Mouse (Mus musculus): ENCODE data around the gene Mt3. TPM values are rescaled to one million over a fixed set of nuclear protein-coding genes. Genes with fewer than 3 reads are reported as not detected.
"Not testable (repeated sequence)": the region's sequence is repeated elsewhere in the genome, so short reads cannot be mapped to it uniquely, and the experiment has no call there.

Gene Mt3
- polyA plus RNA-seq, 1 experiment from 2014 or later, result 3.8 TPM

DNA sequence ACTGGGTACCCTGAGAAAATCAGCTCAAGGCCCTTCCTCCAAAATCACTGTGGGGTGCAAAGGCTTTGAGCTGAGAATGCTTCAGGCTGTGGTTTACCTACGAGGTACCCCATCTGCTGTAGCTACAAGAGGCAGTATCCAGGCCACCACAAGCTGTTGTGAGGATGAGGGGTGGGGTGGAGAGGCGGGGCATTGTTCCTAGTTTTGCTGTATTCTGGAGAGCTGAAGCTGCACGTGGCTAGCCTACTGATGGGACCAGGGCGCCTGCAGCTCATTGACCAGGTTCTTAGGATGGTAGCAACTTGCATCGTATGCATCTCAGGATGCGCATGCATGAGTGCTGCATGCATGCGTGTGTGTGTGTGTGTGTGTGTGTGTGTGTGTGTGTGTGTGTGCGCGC is 30.8 kb upstream of the Mt3 start:
- Histone ChIP-seq H3K27ac (ENCODE audit: low read length) (no peak overlapping the region), H3K4me3 (replicated peaks; ENCODE audit: low read length) (no peak overlapping the region), H3K4me1 (ENCODE audit: control insufficient read depth, insufficient read depth, low read length) (no peaks in the 10 kb centered on the region), H3K4me2 (ENCODE audit: low read depth, low read length) (no peak overlapping the region), H3K9ac (ENCODE audit: low read length) (no peak overlapping the region), H3K9me3 (replicated peaks; ENCODE audit: control insufficient read depth, low read length) (no peaks in the 10 kb centered on the region), H3K27me3 (ENCODE audit: control insufficient read depth, insufficient read depth, low read length) (no peaks in the 10 kb centered on the region), H3K36me3 (ENCODE audit: control insufficient read depth, insufficient read depth, low read length) (no peaks in the 10 kb centered on the region)
- WGBS, result 82% methylated on average over 9 of the region's 9 CpGs
- ATAC-seq (ENCODE audit: insufficient read depth, low FRiP score), result no peak

DNA sequence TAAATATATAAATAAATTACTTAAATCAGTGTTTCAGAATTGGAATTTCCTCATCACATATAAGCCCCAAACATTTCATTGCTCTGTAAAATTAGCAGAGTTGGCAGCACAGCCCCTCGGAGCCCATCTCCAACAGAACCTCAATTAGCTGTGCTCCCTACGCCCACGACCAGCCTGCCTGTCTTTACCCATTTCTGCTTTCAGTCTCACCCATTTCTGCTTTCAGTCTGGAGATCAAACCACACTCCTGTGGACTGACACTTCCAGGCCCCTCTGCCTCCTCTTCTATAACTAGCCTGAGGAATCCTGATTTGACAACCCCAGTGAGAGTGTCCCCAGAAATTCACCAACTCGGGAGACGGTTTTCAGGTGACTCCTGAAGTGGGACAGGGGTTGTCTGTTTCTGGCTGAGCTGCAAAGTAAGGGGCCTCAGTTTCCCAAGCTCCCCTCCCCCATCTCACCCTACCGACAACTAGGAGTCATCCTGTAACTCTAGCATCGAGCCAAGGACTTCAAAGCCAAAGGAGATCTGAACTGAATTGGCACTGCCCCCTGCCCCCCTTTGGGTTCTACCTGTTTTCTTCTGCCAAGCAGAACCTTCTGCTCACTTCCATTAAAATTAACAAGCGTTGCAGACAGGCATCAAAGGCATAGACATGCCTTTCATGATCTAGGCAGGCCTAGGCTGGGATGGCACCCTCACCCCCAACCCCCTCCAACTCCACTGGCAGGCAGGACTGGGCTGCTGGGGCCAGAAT is 29.5 kb upstream of the Mt3 start:
- Histone ChIP-seq H3K4me2 (ENCODE audit: low read depth, low read length) (no peak overlapping the region), H3K27me3 (ENCODE audit: control insufficient read depth, insufficient read depth, low read length) (no peaks in the 10 kb centered on the region), H3K4me3 (replicated peaks; ENCODE audit: low read length) (no peak overlapping the region), H3K9ac (ENCODE audit: low read length) (no peak overlapping the region), H3K27ac (ENCODE audit: low read length) (no peak overlapping the region), H3K9me3 (replicated peaks; ENCODE audit: control insufficient read depth, low read length) (no peaks in the 10 kb centered on the region), H3K36me3 (ENCODE audit: control insufficient read depth, insufficient read depth, low read length) (no peaks in the 10 kb centered on the region), H3K4me1 (ENCODE audit: control insufficient read depth, insufficient read depth, low read length) (no peaks in the 10 kb centered on the region)
- ATAC-seq (ENCODE audit: insufficient read depth, low FRiP score), result no peak
- 49% methylated on average over 8 of the region's 8 CpGs for WGBS

DNA sequence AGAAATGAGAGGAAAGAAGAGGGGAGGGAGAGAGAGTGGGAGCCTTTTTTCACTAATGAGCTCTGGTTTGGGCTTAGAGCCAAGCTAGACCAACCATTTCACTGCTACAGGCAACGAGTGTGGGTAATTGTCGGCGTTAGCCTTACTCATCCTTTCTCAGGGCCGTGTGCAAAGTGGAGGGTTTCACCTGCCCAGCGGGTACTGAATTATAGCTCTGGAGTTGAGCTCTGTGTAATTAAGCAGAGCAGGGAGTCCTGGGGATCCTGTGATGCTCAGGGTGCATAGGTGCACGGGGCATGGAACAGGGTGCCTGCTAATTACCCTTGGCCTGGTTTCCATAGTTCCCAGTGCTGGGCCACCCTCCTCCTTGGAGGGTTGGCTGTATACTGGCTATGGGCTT is 24.7 kb upstream of the Mt3 start:
- WGBS, result 72% methylated on average over 6 of the region's 6 CpGs
- H3K27ac ChIP-seq (ENCODE audit: low read length), result no peak overlapping the region
- H3K4me1 ChIP-seq (ENCODE audit: control insufficient read depth, insufficient read depth, low read length), result no peaks in the 10 kb centered on the region
- no peaks in the 10 kb centered on the region for H3K27me3 ChIP-seq (ENCODE audit: control insufficient read depth, insufficient read depth, low read length)
- no peak overlapping the region for H3K9ac ChIP-seq (ENCODE audit: low read length)
- H3K36me3 ChIP-seq (ENCODE audit: control insufficient read depth, insufficient read depth, low read length), result no peaks in the 10 kb centered on the region
- no peak overlapping the region for H3K4me2 ChIP-seq (ENCODE audit: low read depth, low read length)
- H3K9me3 ChIP-seq (replicated peaks; ENCODE audit: control insufficient read depth, low read length), result no peaks in the 10 kb centered on the region
- ATAC-seq (ENCODE audit: insufficient read depth, low FRiP score), result no peak
- H3K4me3 ChIP-seq (replicated peaks; ENCODE audit: low read length), result no peak overlapping the region

DNA sequence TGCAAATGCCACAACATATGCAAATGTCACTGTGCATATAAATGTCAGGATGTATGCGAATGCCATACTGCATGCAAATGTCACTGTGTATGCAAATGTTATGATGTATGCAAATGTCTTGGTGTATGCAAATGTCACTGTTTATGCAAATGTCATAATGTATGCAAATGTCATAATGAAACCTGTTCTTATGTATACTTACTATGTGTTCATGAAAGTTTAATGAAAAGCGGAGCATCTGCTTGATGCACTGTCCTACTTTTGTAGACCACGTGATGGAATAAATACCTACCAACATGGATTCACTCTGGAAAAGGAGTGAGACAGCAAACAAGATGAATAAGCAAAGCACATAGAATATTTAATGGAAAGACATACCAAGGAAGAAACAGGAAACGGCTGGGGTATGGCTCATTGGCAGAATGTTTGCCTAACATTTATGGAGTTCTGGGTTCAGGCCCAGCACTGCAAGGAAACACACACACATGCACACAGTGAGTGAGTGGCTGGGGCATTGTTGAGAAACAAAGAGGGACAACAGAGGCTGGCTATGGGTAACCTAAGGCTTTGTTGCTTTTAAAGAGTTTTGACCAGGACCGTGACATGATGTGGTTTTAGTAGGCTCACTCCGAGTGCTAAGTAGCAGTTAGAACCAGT is 23.1 kb upstream of the Mt3 start:
- H3K9ac ChIP-seq (ENCODE audit: low read length), result no peak overlapping the region
- H3K36me3 ChIP-seq (ENCODE audit: control insufficient read depth, insufficient read depth, low read length), result no peaks in the 10 kb centered on the region
- no peaks in the 10 kb centered on the region for H3K27me3 ChIP-seq (ENCODE audit: control insufficient read depth, insufficient read depth, low read length)
- no peak for ATAC-seq (ENCODE audit: insufficient read depth, low FRiP score)
- H3K4me2 ChIP-seq (ENCODE audit: low read depth, low read length), result no peak overlapping the region
- WGBS, result 87% methylated on average over 6 of the region's 6 CpGs
- no peaks in the 10 kb centered on the region for H3K4me1 ChIP-seq (ENCODE audit: control insufficient read depth, insufficient read depth, low read length)
- H3K4me3 ChIP-seq (replicated peaks; ENCODE audit: low read length), result no peak overlapping the region
- H3K27ac ChIP-seq (ENCODE audit: low read length), result no peak overlapping the region
- no peaks in the 10 kb centered on the region for H3K9me3 ChIP-seq (replicated peaks; ENCODE audit: control insufficient read depth, low read length)

DNA sequence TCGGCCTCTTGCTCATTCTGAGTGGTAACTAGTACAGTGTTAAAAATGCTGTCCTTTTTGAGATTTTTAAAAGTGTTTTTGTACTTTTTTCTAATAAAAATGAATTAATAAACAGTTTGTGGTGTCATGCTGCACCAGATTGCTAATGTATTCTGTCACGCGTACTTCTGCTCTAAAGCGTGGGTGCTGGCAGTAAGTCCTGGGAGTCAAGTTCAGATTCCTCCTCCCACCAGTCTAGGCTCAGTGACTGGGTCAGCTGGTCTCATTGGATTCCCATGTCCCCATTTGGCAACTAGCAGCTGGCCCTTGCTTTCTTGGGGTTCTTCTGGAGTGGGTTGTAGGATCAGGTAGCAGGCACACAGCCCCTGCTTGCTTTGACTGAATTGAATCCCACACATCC is 22.3 kb upstream of the Mt3 start:
- Histone ChIP-seq H3K4me2 (ENCODE audit: low read depth, low read length) (no peak overlapping the region), H3K9me3 (replicated peaks; ENCODE audit: control insufficient read depth, low read length) (no peaks in the 10 kb centered on the region), H3K27ac (ENCODE audit: low read length) (no peak overlapping the region), H3K9ac (ENCODE audit: low read length) (no peak overlapping the region), H3K4me1 (ENCODE audit: control insufficient read depth, insufficient read depth, low read length) (no peaks in the 10 kb centered on the region), H3K36me3 (ENCODE audit: control insufficient read depth, insufficient read depth, low read length) (no peaks in the 10 kb centered on the region), H3K27me3 (ENCODE audit: control insufficient read depth, insufficient read depth, low read length) (no peaks in the 10 kb centered on the region), H3K4me3 (replicated peaks; ENCODE audit: low read length) (no peak overlapping the region)
- WGBS, result 88% methylated on average over 4 of the region's 4 CpGs
- no peak for ATAC-seq (ENCODE audit: insufficient read depth, low FRiP score)

DNA sequence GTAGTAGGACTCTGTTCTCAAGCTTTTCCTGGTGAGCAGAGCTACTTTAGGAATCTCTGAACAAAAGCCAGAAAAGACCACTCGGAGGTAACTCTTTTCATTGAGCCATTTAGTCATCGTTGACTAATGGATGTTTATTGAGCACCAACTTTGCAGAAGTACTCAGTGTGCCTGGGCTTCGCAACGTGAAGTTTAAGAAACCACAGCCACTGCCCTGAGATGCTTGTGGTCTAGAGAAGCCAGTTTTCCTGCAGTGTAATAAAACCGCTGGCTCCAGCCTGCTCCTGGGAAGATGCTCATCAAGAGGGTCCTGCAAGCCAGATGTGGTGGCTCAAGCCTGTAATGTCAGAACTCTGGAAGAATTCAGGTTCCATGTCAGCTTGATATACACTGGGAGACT is 20.3 kb upstream of the Mt3 start:
- Histone ChIP-seq H3K36me3 (ENCODE audit: control insufficient read depth, insufficient read depth, low read length) (no peaks in the 10 kb centered on the region), H3K9ac (ENCODE audit: low read length) (no peak overlapping the region), H3K4me2 (ENCODE audit: low read depth, low read length) (no peak overlapping the region), H3K4me1 (ENCODE audit: control insufficient read depth, insufficient read depth, low read length) (no peaks in the 10 kb centered on the region), H3K27me3 (ENCODE audit: control insufficient read depth, insufficient read depth, low read length) (no peaks in the 10 kb centered on the region), H3K4me3 (replicated peaks; ENCODE audit: low read length) (no peak overlapping the region), H3K27ac (ENCODE audit: low read length) (no peak overlapping the region), H3K9me3 (replicated peaks; ENCODE audit: control insufficient read depth, low read length) (no peaks in the 10 kb centered on the region)
- no peak for ATAC-seq (ENCODE audit: insufficient read depth, low FRiP score)
- WGBS, result 54% methylated on average over 5 of the region's 5 CpGs

DNA sequence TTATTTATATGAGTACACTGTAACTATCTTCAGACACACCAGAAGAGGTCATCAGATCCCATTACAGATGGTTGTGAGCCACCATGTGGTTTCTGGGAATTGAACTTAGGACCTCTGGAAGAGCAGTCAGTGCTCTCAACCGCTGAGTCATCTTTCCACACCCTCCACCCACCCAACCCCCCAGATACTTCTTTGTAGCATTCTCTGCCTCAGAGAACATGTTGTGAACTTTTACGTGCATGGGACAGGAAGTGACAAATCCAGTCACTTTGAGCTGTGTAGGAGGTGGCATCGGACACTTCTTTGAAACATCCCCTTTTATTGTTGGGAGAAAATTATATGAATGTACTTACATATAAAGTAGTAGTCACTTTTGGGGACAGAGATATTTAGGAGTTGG is 17.8 kb upstream of the Mt3 start:
- not testable (repeated sequence) for H3K9ac ChIP-seq (ENCODE audit: low read length); H3K4me1 ChIP-seq (ENCODE audit: control insufficient read depth, insufficient read depth, low read length); H3K27me3 ChIP-seq (ENCODE audit: control insufficient read depth, insufficient read depth, low read length); H3K9me3 ChIP-seq (replicated peaks; ENCODE audit: control insufficient read depth, low read length); H3K36me3 ChIP-seq (ENCODE audit: control insufficient read depth, insufficient read depth, low read length); H3K27ac ChIP-seq (ENCODE audit: low read length); H3K4me3 ChIP-seq (replicated peaks; ENCODE audit: low read length); H3K4me2 ChIP-seq (ENCODE audit: low read depth, low read length)
- ATAC-seq (ENCODE audit: insufficient read depth, low FRiP score), result 0 out of 2 replicates have a peak, but pooled peaks have one; percentile 18
- WGBS, result 43% methylated on average over 3 of the region's 3 CpGs

DNA sequence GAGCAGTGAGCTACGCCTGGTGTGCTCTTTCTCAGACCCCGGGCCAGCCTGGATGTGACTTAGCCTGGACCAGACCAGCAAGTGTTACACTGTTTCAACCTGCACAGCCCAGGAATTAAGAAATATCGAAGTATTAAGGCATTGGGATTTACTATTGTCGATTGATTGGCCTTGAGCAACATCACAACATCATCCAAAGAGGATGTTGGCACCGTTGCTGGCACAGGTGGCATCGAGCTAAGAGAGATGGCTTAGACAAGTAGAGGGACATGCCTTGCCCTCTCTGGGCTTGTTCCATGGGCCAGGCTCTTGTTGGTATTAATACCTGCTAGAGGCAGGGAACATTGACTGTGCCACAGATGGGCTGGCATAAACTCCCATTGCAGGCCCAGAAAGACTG is 16.9 kb upstream of the Mt3 start:
- H3K9ac ChIP-seq (ENCODE audit: low read length), result no peak overlapping the region
- no peak overlapping the region for H3K27ac ChIP-seq (ENCODE audit: low read length)
- no peaks in the 10 kb centered on the region for H3K36me3 ChIP-seq (ENCODE audit: control insufficient read depth, insufficient read depth, low read length)
- no peaks in the 10 kb centered on the region for H3K9me3 ChIP-seq (replicated peaks; ENCODE audit: control insufficient read depth, low read length)
- no peak overlapping the region for H3K4me3 ChIP-seq (replicated peaks; ENCODE audit: low read length)
- no peaks in the 10 kb centered on the region for H3K27me3 ChIP-seq (ENCODE audit: control insufficient read depth, insufficient read depth, low read length)
- H3K4me1 ChIP-seq (ENCODE audit: control insufficient read depth, insufficient read depth, low read length), result no peaks in the 10 kb centered on the region
- no peak overlapping the region for H3K4me2 ChIP-seq (ENCODE audit: low read depth, low read length)
- no peak for ATAC-seq (ENCODE audit: insufficient read depth, low FRiP score)
- 91% methylated on average over 6 of the region's 6 CpGs for WGBS

DNA sequence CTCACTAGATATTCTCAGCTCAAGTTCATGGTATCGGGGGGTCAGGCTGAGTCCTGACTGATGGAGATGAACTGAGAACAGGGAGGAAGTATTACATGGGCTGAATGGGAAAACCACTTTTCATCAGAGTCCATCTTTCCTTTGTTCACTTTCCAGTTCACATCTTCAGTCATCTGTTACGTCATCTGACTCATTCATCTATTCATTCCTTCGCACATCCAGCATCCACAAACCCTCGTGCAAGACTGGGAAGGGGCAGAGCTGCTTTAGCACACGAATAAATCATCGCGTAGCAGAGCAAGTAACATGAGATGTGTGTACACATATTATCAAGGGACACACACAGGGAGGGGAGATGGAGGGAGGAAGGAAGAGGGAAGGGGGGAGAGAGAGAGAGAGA is 16.2 kb upstream of the Mt3 start:
- Histone ChIP-seq H3K4me3 (replicated peaks; ENCODE audit: low read length) (no peak overlapping the region), H3K4me1 (ENCODE audit: control insufficient read depth, insufficient read depth, low read length) (no peaks in the 10 kb centered on the region), H3K9ac (ENCODE audit: low read length) (no peak overlapping the region), H3K36me3 (ENCODE audit: control insufficient read depth, insufficient read depth, low read length) (no peaks in the 10 kb centered on the region), H3K9me3 (replicated peaks; ENCODE audit: control insufficient read depth, low read length) (no peaks in the 10 kb centered on the region), H3K4me2 (ENCODE audit: low read depth, low read length) (no peak overlapping the region), H3K27ac (ENCODE audit: low read length) (no peak overlapping the region), H3K27me3 (ENCODE audit: control insufficient read depth, insufficient read depth, low read length) (no peaks in the 10 kb centered on the region)
- no peak for ATAC-seq (ENCODE audit: insufficient read depth, low FRiP score)
- WGBS, result 62% methylated on average over 7 of the region's 7 CpGs
